9 mouse cellular contexts compared by ENCODE assay signal in the genomic region with DNA sequence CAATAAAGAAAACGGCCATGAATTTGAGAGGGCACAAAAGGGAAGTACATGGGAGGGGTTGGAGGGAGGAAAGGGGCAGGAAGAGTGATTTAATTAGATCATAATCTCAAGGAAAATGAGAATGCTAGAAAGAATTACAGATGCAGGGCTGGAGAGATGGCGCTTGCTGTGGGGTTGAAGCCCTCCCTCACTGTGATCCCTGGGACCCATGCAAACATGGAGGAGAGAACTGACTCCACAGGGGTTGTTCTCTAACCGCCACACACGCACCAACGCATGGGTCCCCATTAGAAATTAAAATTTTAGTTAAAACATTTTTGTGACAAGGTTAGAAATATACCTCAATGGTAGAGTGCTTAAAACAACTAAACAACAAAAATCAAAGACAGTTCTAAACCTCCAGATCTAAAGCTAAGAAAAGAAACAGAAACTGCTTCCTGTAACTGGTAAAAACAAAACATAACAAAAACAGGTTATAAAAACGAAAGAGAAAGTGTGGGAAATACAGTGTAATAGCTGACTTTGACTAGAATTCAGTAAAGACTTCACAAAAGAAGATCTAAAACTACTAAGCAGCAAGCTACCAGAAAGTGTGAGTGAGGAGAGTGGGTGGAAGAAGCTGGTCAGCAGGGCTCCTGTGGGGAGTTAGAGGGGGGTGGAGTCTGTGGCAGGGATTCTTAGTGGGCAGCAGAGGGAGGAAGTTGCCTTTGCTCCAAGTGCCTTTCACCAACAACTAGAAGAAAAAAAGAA. TPM values are rescaled to one million over a fixed set of nuclear protein-coding genes. Genes with fewer than 3 reads are reported as not detected.
DNase-seq lines count a peak whose midpoint lies in the region; ATAC-seq lines count a peak whose summit lies in the region.
"Had no signal": no experiment of that assay in that cellular context is flagged by ENCODE, and none has a peak within 500 bp of the region (broad histone marks: within the 10 kb centered on the region; RNA-seq: fewer than 3 reads in every experiment).

No protein-coding gene starts in this region.

- H3K36me3 ChIP-seq in intestine, embryonic 15.5 days, result peaks cover 9% of the 10 kb centered on the region

- no peak for ATAC-seq in intestine, embryonic 15.5 days
- no peak for ATAC-seq in frontal cortex, adult (ENCODE audit: low TSS enrichment)
- ATAC-seq in cerebellum, adult (ENCODE audit: insufficient number of reproducible peaks, low FRiP score, low TSS enrichment), result no peak

- no peak overlapping the region for H3K4me3 ChIP-seq in intestine, embryonic 15.5 days (replicated peaks)
- H3K4me3 ChIP-seq: limb, embryonic 12.5 days had no signal

- H3K4me1 ChIP-seq in intestine, embryonic 15.5 days (replicated peaks), result peaks cover 3% of the 10 kb centered on the region; the same call in 1 of the 2 replicates
- H3K4me1 ChIP-seq: limb, embryonic 12.5 days had no signal

- 82% methylated on average over 6 of the region's 6 CpGs for WGBS in intestine, embryonic 15.5 days

- DNase-seq in ovary, adult 18-20 months (ENCODE audit: low spot score), result peak; percentile 19
- DNase-seq in ovary, postnatal 14 days (ENCODE audit: low spot score), result no peak
- DNase-seq in adrenal gland, postnatal 25 days, result peak; percentile 3
- peak; percentile 82 for DNase-seq in induced T-regulatory cell, adult 2 months (ENCODE audit: low read depth)
- peak; percentile 46 to 61 for DNase-seq in lung, postnatal 4 days

- H3K27me3 ChIP-seq in intestine, embryonic 15.5 days (replicated peaks), result no peaks in the 10 kb centered on the region
- H3K27me3 ChIP-seq: limb, embryonic 12.5 days had no signal

- H3K9ac ChIP-seq in intestine, embryonic 15.5 days, result no peak overlapping the region
- H3K9ac ChIP-seq: limb, embryonic 12.5 days had no signal

- no peaks in the 10 kb centered on the region for H3K9me3 ChIP-seq in intestine, embryonic 15.5 days
- H3K9me3 ChIP-seq: limb, embryonic 12.5 days had no signal

- no peak overlapping the region for H3K27ac ChIP-seq in intestine, embryonic 15.5 days
- H3K27ac ChIP-seq: limb, embryonic 12.5 days had no signal

- no peak overlapping the region for H3K4me2 ChIP-seq in intestine, embryonic 15.5 days (replicated peaks)
- H3K4me2 ChIP-seq: limb, embryonic 12.5 days had no signal

RNA-seq across cellular contexts. Expression of a gene that starts 3.1 kb away (rescaled TPM):
- total RNA-seq in adrenal gland, postnatal 25 days (2021), result 8.8 and 9.0 TPM in 2 replicates
- polyA plus RNA-seq in intestine, embryonic 15.5 days (2015; fragmentation: Nextera tagmentation; extraction: Ambion mirVana), result 19.5 and 23.3 TPM in 2 replicates
